Mouse (Mus musculus): Measurements from ENCODE around the gene Slc9a9. TPM values are rescaled to one million over a fixed set of nuclear protein-coding genes. Genes with fewer than 3 reads are reported as not detected.

The Slc9a9 gene
- polyA plus RNA-seq, 1 experiment from 2014 or later, result 2.7 TPM

- no peaks in the 10 kb centered on the region for H3K27me3 ChIP-seq
- H3K9me3 ChIP-seq (replicated peaks), result no peaks in the 10 kb centered on the region
- H3K9ac ChIP-seq, result no peak overlapping the region
- H3K36me3 ChIP-seq (replicated peaks), result no peaks in the 10 kb centered on the region
- H3K4me2 ChIP-seq, result no peak overlapping the region
- H3K4me1 ChIP-seq (replicated peaks), result no peaks in the 10 kb centered on the region; the same call in 1 of the 2 replicates
- 16% methylated on average over 11 of the region's 11 CpGs for WGBS (ENCODE audit: insufficient replicate concordance)
- 0 out of 2 replicates have a peak, but pooled peaks have one; percentile 28 for ATAC-seq (ENCODE audit: insufficient read depth)
- no peak overlapping the region for H3K4me3 ChIP-seq (replicated peaks)
- no peak overlapping the region for H3K27ac ChIP-seq (replicated peaks)
Measured at GRCm38 (mm10) chr9:95121151-95121835, 451.6 kb downstream of the Slc9a9 start.

DNA sequence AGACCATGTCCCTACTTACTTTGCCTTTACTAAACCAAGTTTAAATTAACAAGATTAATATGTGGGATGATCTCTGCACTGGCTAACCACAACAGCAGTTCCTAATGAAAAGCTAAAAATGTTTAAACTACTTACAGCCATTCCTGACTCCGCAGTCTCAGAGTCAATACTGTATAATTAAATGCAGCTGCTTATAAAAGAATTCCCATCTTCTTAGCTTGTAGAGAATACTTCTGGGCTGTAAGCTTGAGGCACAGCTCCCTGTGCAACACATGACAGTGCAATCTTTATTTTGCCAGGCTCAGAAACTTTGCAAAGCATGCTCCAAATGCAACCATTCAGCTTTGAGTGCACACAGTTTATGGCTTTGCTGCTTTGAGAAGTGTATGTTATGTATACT is 456.0 kb downstream of the Slc9a9 start:
- WGBS (ENCODE audit: insufficient replicate concordance), result 75% methylated on average over 1 of the region's 1 CpGs
- ATAC-seq (ENCODE audit: insufficient read depth), result no peak

GRCm38 (mm10) chr9:95127774-95128173 is 458.1 kb downstream of the Slc9a9 start:
- WGBS (ENCODE audit: insufficient replicate concordance), result 41% methylated on average over 2 of the region's 2 CpGs
- H3K36me3 ChIP-seq (replicated peaks), result no peaks in the 10 kb centered on the region
- H3K4me3 ChIP-seq (replicated peaks), result no peak overlapping the region
- no peak overlapping the region for H3K4me2 ChIP-seq
- H3K9me3 ChIP-seq (replicated peaks), result no peaks in the 10 kb centered on the region
- H3K27ac ChIP-seq (replicated peaks), result no peak overlapping the region
- no peaks in the 10 kb centered on the region for H3K27me3 ChIP-seq
- H3K9ac ChIP-seq, result no peak overlapping the region
- no peaks in the 10 kb centered on the region for H3K4me1 ChIP-seq (replicated peaks)
- ATAC-seq (ENCODE audit: insufficient read depth), result no peak

More for the DNA sequence above, 456.0 kb downstream of the Slc9a9 start:
- no peak overlapping the region for H3K4me3 ChIP-seq (replicated peaks)
- no peaks in the 10 kb centered on the region for H3K27me3 ChIP-seq
- H3K4me1 ChIP-seq (replicated peaks), result no peaks in the 10 kb centered on the region; the same call in 1 of the 2 replicates
- H3K9ac ChIP-seq, result no peak overlapping the region
- H3K9me3 ChIP-seq (replicated peaks), result no peaks in the 10 kb centered on the region
- H3K27ac ChIP-seq (replicated peaks), result no peak overlapping the region
- H3K4me2 ChIP-seq, result no peak overlapping the region
- no peaks in the 10 kb centered on the region for H3K36me3 ChIP-seq (replicated peaks)

GRCm38 (mm10) chr9:95149206-95149729 is 479.6 kb downstream of the Slc9a9 start:
- ATAC-seq (ENCODE audit: insufficient read depth), result no peak
- Histone ChIP-seq H3K4me3 (replicated peaks) (no peak overlapping the region), H3K9ac (no peak overlapping the region), H3K27me3 (no peaks in the 10 kb centered on the region), H3K27ac (replicated peaks) (no peak overlapping the region), H3K4me2 (no peak overlapping the region), H3K36me3 (replicated peaks) (no peaks in the 10 kb centered on the region), H3K4me1 (replicated peaks) (no peaks in the 10 kb centered on the region), H3K9me3 (replicated peaks) (no peaks in the 10 kb centered on the region)
- WGBS (ENCODE audit: insufficient replicate concordance), result 73% methylated on average over 10 of the region's 10 CpGs

- H3K4me3 ChIP-seq (replicated peaks), result no peak overlapping the region
Measured at GRCm38 (mm10) chr9:95150096-95150495, 480.4 kb downstream of the Slc9a9 start.

DNA sequence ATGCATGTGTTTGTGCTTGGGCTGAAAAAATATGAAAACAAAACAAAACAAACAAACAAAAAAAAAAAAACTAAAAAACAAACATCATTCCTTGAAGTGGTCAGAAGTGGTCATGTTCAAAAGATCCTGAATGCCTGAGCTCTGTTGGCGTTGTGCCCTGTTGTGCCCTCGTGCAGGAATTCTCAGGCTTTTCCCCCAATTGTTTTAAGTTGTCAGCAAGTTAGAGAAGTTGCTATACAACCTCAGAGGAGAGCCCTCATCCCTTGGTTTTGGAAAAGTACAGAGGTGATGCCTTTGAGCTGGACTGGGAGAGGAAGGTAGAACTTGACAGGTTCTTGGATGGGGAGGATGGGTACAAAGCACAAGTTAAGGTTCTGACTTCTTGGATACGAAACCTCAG is 480.9 kb downstream of the Slc9a9 start:
- no peaks in the 10 kb centered on the region for H3K4me1 ChIP-seq (replicated peaks)
- ATAC-seq (ENCODE audit: insufficient read depth), result no peak
- no peak overlapping the region for H3K4me2 ChIP-seq
- H3K27ac ChIP-seq (replicated peaks), result no peak overlapping the region
- no peaks in the 10 kb centered on the region for H3K36me3 ChIP-seq (replicated peaks)
- no peak overlapping the region for H3K9ac ChIP-seq
- no peak overlapping the region for H3K4me3 ChIP-seq (replicated peaks)
- 52% methylated on average over 3 of the region's 3 CpGs for WGBS (ENCODE audit: insufficient replicate concordance)
- no peaks in the 10 kb centered on the region for H3K27me3 ChIP-seq
- H3K9me3 ChIP-seq (replicated peaks), result no peaks in the 10 kb centered on the region

More at GRCm38 (mm10) chr9:95150096-95150495, 480.4 kb downstream of the Slc9a9 start:
- H3K9ac ChIP-seq, result no peak overlapping the region
- H3K27ac ChIP-seq (replicated peaks), result no peak overlapping the region
- no peak for ATAC-seq (ENCODE audit: insufficient read depth)
- H3K4me2 ChIP-seq, result no peak overlapping the region
- no peaks in the 10 kb centered on the region for H3K36me3 ChIP-seq (replicated peaks)
- 34% methylated on average over 3 of the region's 3 CpGs for WGBS (ENCODE audit: insufficient replicate concordance)
- H3K4me1 ChIP-seq (replicated peaks), result no peaks in the 10 kb centered on the region
- H3K27me3 ChIP-seq, result no peaks in the 10 kb centered on the region
- no peaks in the 10 kb centered on the region for H3K9me3 ChIP-seq (replicated peaks)

DNA sequence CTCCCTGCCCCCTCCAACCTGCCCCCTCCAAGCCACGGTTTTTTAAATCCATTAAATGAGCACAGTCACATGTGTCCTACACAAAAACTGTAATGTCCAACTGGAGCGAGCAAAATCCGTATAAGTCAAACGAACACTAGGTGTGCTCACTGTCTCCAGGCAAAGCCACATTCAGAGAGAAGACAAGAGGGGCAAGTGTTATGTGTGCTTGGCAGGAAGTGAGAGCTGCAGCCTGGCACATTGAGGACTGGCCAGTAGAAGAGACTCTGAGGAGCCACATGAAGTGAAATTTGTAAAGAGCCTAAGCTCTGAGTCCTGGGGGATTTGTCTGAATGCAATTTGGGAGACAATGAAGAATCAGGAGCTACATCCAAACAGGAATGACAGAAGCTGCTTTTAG is 481.3 kb downstream of the Slc9a9 start:
- Histone ChIP-seq H3K4me3 (replicated peaks) (no peak overlapping the region), H3K36me3 (replicated peaks) (no peaks in the 10 kb centered on the region), H3K4me1 (replicated peaks) (no peaks in the 10 kb centered on the region), H3K27ac (replicated peaks) (no peak overlapping the region), H3K27me3 (no peaks in the 10 kb centered on the region), H3K9me3 (replicated peaks) (no peaks in the 10 kb centered on the region), H3K4me2 (no peak overlapping the region), H3K9ac (no peak overlapping the region)
- ATAC-seq (ENCODE audit: insufficient read depth), result no peak
- 63% methylated on average over 4 of the region's 4 CpGs for WGBS (ENCODE audit: insufficient replicate concordance)

- Histone ChIP-seq H3K9ac (no peak overlapping the region), H3K27me3 (no peaks in the 10 kb centered on the region), H3K27ac (replicated peaks) (no peak overlapping the region), H3K4me1 (replicated peaks) (no peaks in the 10 kb centered on the region), H3K4me3 (replicated peaks) (no peak overlapping the region), H3K4me2 (no peak overlapping the region), H3K9me3 (replicated peaks) (no peaks in the 10 kb centered on the region), H3K36me3 (replicated peaks) (no peaks in the 10 kb centered on the region)
- ATAC-seq (ENCODE audit: insufficient read depth), result no peak
- 43% methylated on average over 4 of the region's 4 CpGs for WGBS (ENCODE audit: insufficient replicate concordance)
Measured at GRCm38 (mm10) chr9:95151746-95152145, 482.0 kb downstream of the Slc9a9 start.

DNA sequence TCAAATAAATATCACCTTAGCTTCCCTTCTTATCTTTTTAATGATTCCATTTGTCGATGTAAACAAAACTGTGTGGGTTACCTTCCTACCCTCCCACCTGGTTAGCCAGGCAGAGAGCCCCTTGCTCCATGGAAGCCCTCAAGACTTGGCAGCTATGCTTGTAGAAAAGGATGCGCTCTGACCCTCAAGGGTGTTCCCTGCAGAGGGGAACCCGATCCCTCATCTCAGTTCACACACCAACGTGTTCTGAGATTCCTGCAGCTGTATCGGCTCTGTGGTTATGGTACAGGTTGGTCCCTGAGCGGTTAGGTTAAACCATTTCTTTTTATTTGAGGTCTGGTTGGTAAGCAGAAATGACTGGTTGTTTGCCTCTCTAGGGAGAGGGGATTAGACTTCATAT is 484.3 kb downstream of the Slc9a9 start:
- 63% methylated on average over 6 of the region's 6 CpGs for WGBS (ENCODE audit: insufficient replicate concordance)
- no peaks in the 10 kb centered on the region for H3K27me3 ChIP-seq
- H3K4me2 ChIP-seq, result no peak overlapping the region
- H3K27ac ChIP-seq (replicated peaks), result no peak overlapping the region
- no peaks in the 10 kb centered on the region for H3K36me3 ChIP-seq (replicated peaks)
- H3K9ac ChIP-seq, result no peak overlapping the region
- ATAC-seq (ENCODE audit: insufficient read depth), result no peak
- no peaks in the 10 kb centered on the region for H3K4me1 ChIP-seq (replicated peaks)
- H3K9me3 ChIP-seq (replicated peaks), result no peaks in the 10 kb centered on the region
- H3K4me3 ChIP-seq (replicated peaks), result no peak overlapping the region

GRCm38 (mm10) chr9:95157948-95158347 is 488.2 kb downstream of the Slc9a9 start:
- Histone ChIP-seq H3K9me3 (replicated peaks) (no peaks in the 10 kb centered on the region), H3K4me2 (no peak overlapping the region), H3K4me3 (replicated peaks) (no peak overlapping the region), H3K36me3 (replicated peaks) (no peaks in the 10 kb centered on the region), H3K27ac (replicated peaks) (no peak overlapping the region), H3K4me1 (replicated peaks) (no peaks in the 10 kb centered on the region), H3K9ac (no peak overlapping the region), H3K27me3 (no peaks in the 10 kb centered on the region)
- ATAC-seq (ENCODE audit: insufficient read depth), result no peak
- WGBS (ENCODE audit: insufficient replicate concordance), result 39% methylated on average over 4 of the region's 4 CpGs

DNA sequence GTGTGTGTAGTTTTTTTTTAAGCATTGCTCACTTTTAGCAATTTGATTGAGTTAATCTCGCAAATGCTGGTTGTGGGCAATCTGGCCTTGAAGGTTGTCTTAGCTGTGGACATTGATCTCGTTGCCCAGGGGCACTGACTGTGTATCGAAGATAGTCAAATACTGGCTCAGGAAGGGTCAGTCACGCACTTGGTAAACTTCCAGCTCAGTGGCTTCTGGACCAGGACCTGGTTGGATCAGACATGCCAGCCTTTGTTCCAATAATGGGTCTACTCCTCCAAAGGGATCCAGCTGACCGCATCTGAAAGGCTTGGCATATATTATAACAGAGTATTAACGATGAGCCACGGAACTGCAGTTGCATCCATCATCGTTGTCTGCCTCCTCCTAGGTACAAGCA is 489.2 kb downstream of the Slc9a9 start:
- Histone ChIP-seq H3K9me3 (replicated peaks) (no peaks in the 10 kb centered on the region), H3K4me2 (no peak overlapping the region), H3K9ac (no peak overlapping the region), H3K27me3 (no peaks in the 10 kb centered on the region), H3K36me3 (replicated peaks) (no peaks in the 10 kb centered on the region), H3K4me1 (replicated peaks) (no peaks in the 10 kb centered on the region), H3K27ac (replicated peaks) (no peak overlapping the region), H3K4me3 (replicated peaks) (no peak overlapping the region)
- 60% methylated on average over 8 of the region's 8 CpGs for WGBS (ENCODE audit: insufficient replicate concordance)
- ATAC-seq (ENCODE audit: insufficient read depth), result no peak
